Mouse (Mus musculus) stomach, postnatal 0 days (tissue): Measurements from ENCODE around the gene Rcan2.

Experiments
- CTCF ChIP-seq: IDR thresholded peaks from 2 replicates; pipeline ENCODE4 v1.5.1; 2016; ENCODE audit warnings: antibody characterized with exemption, low read depth, mild to moderate bottlenecking, moderate library complexity
- EP300 ChIP-seq: optimal IDR thresholded peaks from 2 replicates; pipeline ENCODE3; 2016; ENCODE audit warnings: antibody characterized with exemption

DNA sequence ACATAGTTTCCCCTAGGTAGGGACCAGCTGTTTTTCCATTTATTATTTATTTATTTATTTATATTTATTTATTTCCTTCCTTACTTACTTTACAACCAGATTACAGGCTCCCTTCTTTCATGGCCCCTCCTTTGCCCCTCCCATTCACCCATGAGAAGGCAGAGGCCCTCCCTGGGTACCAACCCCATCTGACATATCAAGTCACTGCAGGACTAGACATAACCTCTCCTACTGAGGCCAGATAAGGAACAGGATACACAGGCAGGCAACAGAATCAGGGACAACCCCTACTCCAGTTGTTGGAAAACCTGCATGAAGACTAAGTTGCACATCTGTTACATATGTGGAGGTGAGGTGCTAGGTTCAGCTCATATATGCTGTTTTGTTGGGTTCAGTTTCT is 105.6 kb downstream of the Rcan2 start:
- TF ChIP-seq EP300, result no peak
- no peak for TF ChIP-seq CTCF
